Mouse (Mus musculus): ENCODE measurements around the gene Morc1.

Gene Morc1

DNA sequence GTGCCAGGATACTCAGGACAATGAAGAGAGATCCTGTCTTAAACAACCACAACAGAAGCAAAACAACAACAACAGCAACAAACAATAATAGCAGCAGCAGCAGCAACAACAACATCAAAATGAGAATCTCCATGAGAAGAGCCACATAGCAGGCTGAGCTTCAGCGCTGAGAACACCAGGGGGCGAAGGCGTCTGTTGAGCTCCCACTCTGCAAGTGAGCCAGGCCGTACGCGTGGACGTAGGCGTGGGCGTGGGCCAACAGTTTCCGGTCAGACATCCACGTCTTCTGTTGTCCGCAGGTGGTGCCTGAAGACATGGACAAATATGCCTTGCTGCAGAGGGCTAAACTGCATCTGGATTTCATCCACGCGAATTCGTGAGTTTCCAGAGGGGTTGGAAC lies at the start of gene Morc1:
Morc1 (plus strand) TSS at position 211 of the 400 bp plus-strand sequence.
- DNase-seq (ENCODE audit: low read depth): no peak

DNA sequence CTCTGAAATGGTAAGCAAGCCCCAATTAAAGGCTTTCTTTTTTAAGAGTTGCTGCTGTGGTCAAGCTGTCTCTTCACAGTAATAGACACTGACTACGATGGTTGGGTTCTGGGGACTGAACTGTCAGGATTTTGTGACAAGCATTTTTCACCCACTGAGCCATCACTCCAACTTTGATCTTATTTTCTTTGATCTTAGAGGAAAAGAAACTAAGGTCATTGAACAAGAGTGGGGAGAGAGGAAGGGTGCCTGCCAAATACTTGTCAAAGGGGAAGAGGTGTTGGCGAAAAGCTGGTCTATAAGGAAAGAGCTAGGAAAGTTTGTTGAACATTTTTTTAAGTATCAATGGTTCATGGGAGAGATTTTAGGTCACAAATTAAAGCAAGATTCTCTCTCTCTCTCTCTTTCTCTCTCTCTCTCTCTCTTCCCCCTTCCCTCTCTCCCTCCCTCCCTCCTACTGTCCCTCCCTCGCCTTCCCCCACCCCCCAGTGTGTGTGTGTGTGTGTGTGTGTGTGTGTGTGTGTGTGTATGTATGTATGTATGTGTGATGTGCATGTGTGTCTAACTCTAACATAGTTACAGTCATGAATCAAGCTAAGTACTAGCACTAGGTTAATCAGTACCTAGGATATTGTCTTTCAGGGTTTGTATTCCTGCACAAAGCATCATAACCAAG lies 47.3 kb upstream of the Morc1 start:
- DNase-seq (ENCODE audit: low read depth): no peak

GRCm38 (mm10) chr16:48386982-48387381 lies 44.1 kb upstream of the Morc1 start:
- DNase-seq (ENCODE audit: low read depth): no peak

DNA sequence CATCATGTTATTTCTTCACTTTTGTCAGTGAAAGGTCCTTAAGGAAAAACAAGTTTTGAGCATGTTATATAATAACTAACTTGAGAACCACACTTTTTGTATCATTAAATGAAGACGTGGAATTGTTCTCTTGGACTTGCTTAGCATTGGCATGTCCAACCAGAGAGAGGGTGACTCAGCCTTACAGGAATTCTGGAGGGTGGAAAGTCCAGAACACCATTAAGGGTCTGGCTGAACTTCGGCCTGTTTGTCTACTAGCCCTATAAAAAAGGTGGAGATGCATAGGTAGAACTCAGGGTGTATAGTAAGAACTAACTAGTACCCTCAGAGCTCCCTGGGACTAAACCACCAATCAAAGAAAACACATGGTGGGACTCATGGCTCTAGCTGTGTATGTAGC lies 35.8 kb upstream of the Morc1 start:
- DNase-seq (ENCODE audit: low read depth): no peak

- DNase-seq (ENCODE audit: low read depth): no peak
Measured at GRCm38 (mm10) chr16:48402963-48403362, 28.1 kb upstream of the Morc1 start.

DNA sequence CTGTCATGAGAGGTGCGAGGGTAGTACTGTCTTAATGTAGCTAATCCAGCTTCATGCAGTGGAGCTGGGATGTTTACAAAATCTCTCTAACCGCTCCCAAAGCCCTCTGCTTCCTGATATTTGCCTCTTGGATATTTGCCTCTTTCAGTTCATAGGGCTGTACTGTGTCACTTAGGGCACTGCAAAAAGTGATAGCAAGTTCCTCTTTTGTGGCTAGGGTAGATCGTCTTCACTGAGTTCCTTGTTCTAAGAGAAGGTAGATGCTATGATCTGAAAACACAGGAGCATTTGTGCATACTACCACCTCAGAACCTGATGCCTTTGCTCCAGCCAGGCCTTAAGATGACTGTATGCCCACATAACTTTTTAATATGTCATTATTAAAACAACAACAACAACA lies 27.6 kb upstream of the Morc1 start:
- peak; percentile 7 for DNase-seq (ENCODE audit: low read depth)

GRCm38 (mm10) chr16:48404009-48404408 lies 27.0 kb upstream of the Morc1 start:
- DNase-seq (ENCODE audit: low read depth): no peak

DNA sequence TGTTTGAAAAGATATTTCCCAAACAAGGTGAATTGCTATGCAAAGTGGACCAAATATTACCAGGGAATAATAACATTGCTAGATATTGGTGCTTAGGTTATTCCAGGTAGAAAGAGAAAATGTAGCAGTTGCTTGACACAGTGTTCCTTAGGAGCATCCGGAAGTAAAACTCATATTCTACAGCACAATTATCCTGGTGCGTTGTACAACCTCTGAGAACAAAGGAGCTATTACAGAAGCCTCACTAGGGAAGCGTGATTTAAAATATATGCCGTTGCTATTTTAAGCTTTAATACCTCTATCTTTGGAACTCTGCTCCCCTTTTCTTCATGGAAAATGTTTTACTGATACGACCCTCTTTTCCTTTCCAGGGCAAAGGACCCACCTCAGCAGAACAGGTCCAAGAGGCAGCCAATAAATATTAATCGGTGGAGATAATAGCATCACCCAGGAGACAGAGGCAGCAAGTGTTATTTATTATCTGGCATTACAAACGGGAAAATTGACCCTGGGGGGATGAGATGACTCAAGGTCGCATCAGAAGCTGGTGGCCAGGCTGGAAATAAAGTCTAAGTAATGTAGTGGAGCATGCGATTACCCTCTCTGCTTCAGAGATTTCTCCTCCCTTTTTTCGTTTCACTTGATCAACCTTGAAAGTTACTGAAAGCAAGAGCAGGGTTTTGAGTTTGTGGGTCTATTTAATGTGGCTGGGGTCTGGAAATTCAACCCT lies 25.2 kb upstream of the Morc1 start:
- DNase-seq (ENCODE audit: low read depth): no peak

- no peak for DNase-seq (ENCODE audit: low read depth)
Measured at GRCm38 (mm10) chr16:48409580-48409979, 21.5 kb upstream of the Morc1 start.

DNA sequence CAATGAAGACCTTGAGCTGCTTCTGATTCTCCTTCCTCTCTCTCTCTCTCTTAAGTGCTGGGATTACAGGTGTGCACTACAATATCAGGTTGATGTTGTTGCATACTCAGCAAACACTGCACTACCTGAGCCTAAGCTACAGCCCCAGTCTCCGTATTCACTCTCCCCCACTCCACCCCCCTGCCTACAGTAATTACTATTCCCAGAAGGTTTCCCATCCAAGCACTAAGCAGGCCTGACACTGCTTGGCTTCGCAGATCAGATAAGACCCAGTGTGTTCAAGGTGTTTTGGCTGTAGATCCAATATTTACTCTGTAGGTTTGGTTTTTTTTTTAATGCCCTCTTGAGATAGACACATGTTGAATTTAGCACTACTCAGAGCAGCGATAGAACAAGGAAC lies 20.9 kb upstream of the Morc1 start:
- no peak for DNase-seq (ENCODE audit: low read depth)

DNA sequence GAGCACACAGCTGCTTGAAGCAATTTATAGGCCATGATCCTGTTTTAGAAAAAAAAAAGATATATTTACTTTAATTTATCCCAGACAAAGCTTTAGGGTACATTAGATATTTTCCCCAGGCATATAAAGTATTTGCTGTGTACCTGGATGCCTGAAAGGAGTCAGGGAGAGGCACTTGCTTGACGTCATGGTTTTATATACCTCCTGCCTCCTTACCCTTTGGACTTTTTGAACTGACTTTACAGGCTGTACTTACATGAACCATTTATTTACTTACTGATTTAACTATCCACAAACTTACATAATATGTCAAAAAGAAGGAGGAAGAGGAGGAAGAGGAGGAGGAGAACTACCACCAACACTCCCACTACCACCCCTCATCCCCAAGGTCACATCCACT lies 18.8 kb upstream of the Morc1 start, which contains the start of gene Gm5485:
Gm5485 (minus strand) TSS at position 171 of the 400 bp plus-strand sequence.
- DNase-seq (ENCODE audit: low read depth): no peak

GRCm38 (mm10) chr16:48418557-48418956 lies 12.5 kb upstream of the Morc1 start:
- DNase-seq (ENCODE audit: low read depth): no peak

- no peak for DNase-seq (ENCODE audit: low read depth)
Measured at GRCm38 (mm10) chr16:48419035-48419434, 12.0 kb upstream of the Morc1 start.

GRCm38 (mm10) chr16:48422501-48422900 lies 8.5 kb upstream of the Morc1 start:
- DNase-seq (ENCODE audit: low read depth): no peak

GRCm38 (mm10) chr16:48424069-48424468 lies 7.0 kb upstream of the Morc1 start:
- no peak for DNase-seq (ENCODE audit: low read depth)

- no peak for DNase-seq (ENCODE audit: low read depth)
Measured at GRCm38 (mm10) chr16:48429427-48429826, 1.6 kb upstream of the Morc1 start.

DNA sequence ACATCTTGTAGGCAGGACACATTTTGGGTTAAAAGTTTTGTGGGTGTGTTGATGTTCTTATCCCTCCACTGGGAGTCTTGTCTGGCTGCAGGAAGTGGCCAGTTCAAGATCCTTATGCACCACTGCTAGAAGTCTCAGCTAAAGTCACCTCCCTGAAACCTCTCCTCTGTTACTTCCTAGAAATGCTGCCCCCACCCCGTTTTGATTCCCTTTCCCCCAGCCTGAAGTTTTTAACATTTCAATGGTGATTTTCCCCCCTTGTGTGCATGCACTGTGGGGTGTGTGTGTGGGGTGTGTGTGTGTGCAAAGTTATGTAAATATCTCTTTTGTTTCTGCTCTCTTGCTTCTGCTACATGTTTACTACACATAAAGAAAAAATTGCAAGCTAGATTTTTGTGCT lies 4.4 kb downstream of the Morc1 start:
- no peak for DNase-seq (ENCODE audit: low read depth)

DNA sequence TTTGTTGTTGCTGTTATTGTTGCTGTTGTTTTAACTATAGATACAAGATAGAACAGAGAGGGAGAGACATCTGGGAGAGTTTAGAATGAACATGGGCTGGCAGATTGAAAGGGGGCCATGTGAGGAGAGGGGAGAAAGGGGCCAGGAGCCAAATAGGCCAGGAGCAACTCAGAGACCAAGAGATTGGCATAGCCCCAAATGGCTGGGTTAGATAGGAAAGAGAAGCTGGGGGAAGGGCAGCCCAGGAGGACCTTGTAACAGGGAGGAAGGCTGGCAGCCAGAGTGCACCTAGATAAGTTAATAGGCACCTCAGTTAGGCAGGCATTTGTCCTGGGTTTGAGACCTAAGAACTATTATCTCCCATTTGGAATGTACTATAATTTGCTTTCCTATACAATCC lies 6.4 kb downstream of the Morc1 start:
- DNase-seq (ENCODE audit: low read depth): no peak

GRCm38 (mm10) chr16:48444589-48444988 lies 13.6 kb downstream of the Morc1 start:
- DNase-seq (ENCODE audit: low read depth): no peak

GRCm38 (mm10) chr16:48446161-48446925 lies 15.3 kb downstream of the Morc1 start:
- DNase-seq (ENCODE audit: low read depth): no peak

- no peak for DNase-seq (ENCODE audit: low read depth)
Measured at GRCm38 (mm10) chr16:48453264-48453663, 22.2 kb downstream of the Morc1 start.

DNA sequence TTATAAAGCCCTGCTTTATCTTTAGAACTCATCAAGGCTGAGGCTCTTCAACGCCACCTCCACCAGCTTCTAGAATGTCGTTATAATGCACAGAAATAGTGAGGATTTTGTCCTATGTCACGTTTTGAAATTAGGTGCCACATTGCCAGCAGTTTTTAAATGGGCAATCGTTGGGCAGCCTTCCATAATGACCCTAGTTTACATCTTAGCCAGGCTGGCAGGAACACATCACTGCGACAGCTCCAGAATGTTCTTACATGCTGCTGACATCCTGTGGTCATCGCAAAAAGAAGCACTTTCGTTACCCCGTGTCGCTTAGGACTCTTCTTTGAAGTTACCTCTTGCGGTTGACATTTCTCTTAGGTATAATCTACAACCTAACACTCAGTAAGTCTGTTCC lies 42.4 kb downstream of the Morc1 start:
- DNase-seq (ENCODE audit: low read depth): no peak
